ENCODE assay signal across 12 mouse cellular contexts in genomic region chr10:28396520-28396915, GRCm38 (mm10).
DNase-seq lines count a peak whose midpoint lies in the region; ATAC-seq lines count a peak whose summit lies in the region.
"Had no signal": no experiment of that assay in that cellular context is flagged by ENCODE, and none has a peak within 500 bp of the region (broad histone marks: within the 10 kb centered on the region; RNA-seq: fewer than 3 reads in every experiment).

No protein-coding gene starts in this region.

- WGBS in embryonic facial prominence, embryonic 14.5 days, result 67% methylated on average over 1 of the region's 1 CpGs
- 7% methylated on average over 1 of the region's 1 CpGs for WGBS in lung, embryonic 16.5 days
- WGBS in hindbrain, embryonic 10.5 days, result 93% methylated on average over 1 of the region's 1 CpGs

- DNase-seq in heart, postnatal 4 days, result peak; percentile 15
- no peak for DNase-seq in heart, adult 9 months (ENCODE audit: low spot score in 2 of 2)
- peak; percentile 44 for DNase-seq in NIH3T3 (ENCODE audit: low read depth)
- peak; percentile 48 for DNase-seq in embryonic facial prominence, embryonic 14.5 days (ENCODE audit: low spot score)
- DNase-seq in urinary bladder, postnatal 36 days (ENCODE audit: low spot score in 2 of 2), result no peak
- DNase-seq in hindbrain, embryonic 10.5 days (ENCODE audit: low spot score), result no peak
- DNase-seq in ovary, postnatal 10 days (ENCODE audit: low spot score), result no peak
- DNase-seq: adrenal gland, adult 2 months had no signal

- H3K9me3 ChIP-seq in embryonic facial prominence, embryonic 14.5 days (ENCODE audit: control insufficient read depth, low read length), result no peaks in the 10 kb centered on the region
- no peaks in the 10 kb centered on the region for H3K9me3 ChIP-seq in lung, embryonic 16.5 days (ENCODE audit: control insufficient read depth, low read length)
- no peaks in the 10 kb centered on the region for H3K9me3 ChIP-seq in hindbrain, embryonic 10.5 days
- H3K9me3 ChIP-seq: heart, embryonic 12.5 days; midbrain, embryonic 12.5 days had no signal

- no peak overlapping the region for H3K4me3 ChIP-seq in embryonic facial prominence, embryonic 14.5 days (ENCODE audit: low read depth, low read length)
- no peak overlapping the region for H3K4me3 ChIP-seq in lung, embryonic 16.5 days (ENCODE audit: low read length)
- no peak overlapping the region for H3K4me3 ChIP-seq in hindbrain, embryonic 10.5 days
- H3K4me3 ChIP-seq: heart, embryonic 12.5 days; midbrain, embryonic 12.5 days had no signal

- no peak overlapping the region for H3K4me2 ChIP-seq in embryonic facial prominence, embryonic 14.5 days (ENCODE audit: low read depth, low read length)
- no peak overlapping the region for H3K4me2 ChIP-seq in lung, embryonic 16.5 days (ENCODE audit: low read depth, low read length)
- H3K4me2 ChIP-seq: heart, embryonic 12.5 days; midbrain, embryonic 12.5 days had no signal

- no peak for ATAC-seq in embryonic facial prominence, embryonic 14.5 days (ENCODE audit: low read depth)
- peak; percentile 34 for ATAC-seq in lung, embryonic 16.5 days (ENCODE audit: low read depth)
- ATAC-seq: hindbrain, postnatal 0 days had no signal

- no peak overlapping the region for H3K27ac ChIP-seq in embryonic facial prominence, embryonic 14.5 days (replicated peaks; ENCODE audit: low read depth, low read length)
- H3K27ac ChIP-seq in lung, embryonic 16.5 days (ENCODE audit: low read length), result peak overlapping the region; percentile 85
- H3K27ac ChIP-seq in hindbrain, embryonic 10.5 days, result no peak overlapping the region
- H3K27ac ChIP-seq: hindbrain, postnatal 0 days; midbrain, embryonic 12.5 days had no signal

- H3K36me3 ChIP-seq in embryonic facial prominence, embryonic 14.5 days (ENCODE audit: control insufficient read depth, insufficient read depth, low read length), result no peaks in the 10 kb centered on the region
- no peaks in the 10 kb centered on the region for H3K36me3 ChIP-seq in lung, embryonic 16.5 days (ENCODE audit: control insufficient read depth, insufficient read depth, low read length)
- no peaks in the 10 kb centered on the region for H3K36me3 ChIP-seq in hindbrain, embryonic 10.5 days
- H3K36me3 ChIP-seq: midbrain, embryonic 12.5 days had no signal

- H3K4me1 ChIP-seq in embryonic facial prominence, embryonic 14.5 days (ENCODE audit: control insufficient read depth, insufficient read depth, low read length), result no peaks in the 10 kb centered on the region
- peaks cover 10% of the 10 kb centered on the region for H3K4me1 ChIP-seq in lung, embryonic 16.5 days (replicated peaks; ENCODE audit: control insufficient read depth, insufficient read depth, low read length)
- H3K4me1 ChIP-seq in hindbrain, embryonic 10.5 days (replicated peaks), result no peaks in the 10 kb centered on the region
- H3K4me1 ChIP-seq: midbrain, embryonic 12.5 days had no signal

- H3K27me3 ChIP-seq in embryonic facial prominence, embryonic 14.5 days (replicated peaks; ENCODE audit: control insufficient read depth, insufficient read depth, low read length), result no peaks in the 10 kb centered on the region
- H3K27me3 ChIP-seq in lung, embryonic 16.5 days (ENCODE audit: control insufficient read depth, insufficient read depth, low read depth, low read length), result no peaks in the 10 kb centered on the region
- no peaks in the 10 kb centered on the region for H3K27me3 ChIP-seq in hindbrain, embryonic 10.5 days (ENCODE audit: insufficient read depth, poor library complexity, severe bottlenecking)
- H3K27me3 ChIP-seq: heart, embryonic 12.5 days; midbrain, embryonic 12.5 days had no signal

- no peak overlapping the region for H3K9ac ChIP-seq in embryonic facial prominence, embryonic 14.5 days (ENCODE audit: low read depth, low read length)
- no peak overlapping the region for H3K9ac ChIP-seq in lung, embryonic 16.5 days (ENCODE audit: low read length)
- H3K9ac ChIP-seq: heart, embryonic 12.5 days; midbrain, embryonic 12.5 days had no signal

Comparison
In these comparisons a context has a peak if more than half of its experiments do, and no peak if none do; other contexts are left out.
1. DNase-seq: peak in heart, postnatal 4 days (single experiment), NIH3T3 (single experiment) and embryonic facial prominence, embryonic 14.5 days (single experiment); none in heart, adult 9 months (0 of 2), urinary bladder, postnatal 36 days (0 of 2), hindbrain, embryonic 10.5 days (single experiment) and ovary, postnatal 10 days (single experiment).